Mouse (Mus musculus) heart, embryonic 14.5 days (tissue): ENCODE data around the gene Kntc1. TPM values are rescaled to one million over a fixed set of nuclear protein-coding genes. Genes with fewer than 3 reads are reported as not detected.
A peak's percentile ranks its signal among the peaks of the same experiment; 100 is the strongest.

Experiments
- ATAC-seq: fragments of 200-750 bp; cut with Nextera tagmentation; 2 replicates; pipeline ENCODE4 v1.8.0; 2017; ENCODE audit warnings: low read depth, moderate TSS enrichment; ENCODE audit not compliant: insufficient number of reproducible peaks, insufficient read depth, low FRiP score
- H3K27ac ChIP-seq, 2 experiments: fragments of 200-500 bp in 1 of 2; fragments of 300-500 bp in 1 of 2; sonication (generic) in 1 of 2; replicated peaks in 1 of 2; 2 replicates each; pipeline ENCODE4 v1.5.1; 2012 to 2014; ENCODE audit warnings: low read depth in 2 of 2, low read length in 2 of 2, control low read depth in 1 of 2, mild to moderate bottlenecking in 1 of 2, mixed read lengths in 1 of 2; ENCODE audit not compliant: control insufficient read depth in 1 of 2, insufficient read depth in 1 of 2
- H3K27me3 ChIP-seq: fragments of 300-500 bp; sonication (generic); 2 replicates; pipeline ENCODE4 v1.6.1; 2014; ENCODE audit warnings: mild to moderate bottlenecking, low read length, control low read depth; ENCODE audit not compliant: control insufficient read depth, insufficient read depth
- H3K36me3 ChIP-seq: fragments of 300-500 bp; sonication (generic); 2 replicates; pipeline ENCODE4 v1.6.1; 2014; ENCODE audit warnings: mild to moderate bottlenecking, control low read depth, low read length, mixed read lengths; ENCODE audit not compliant: control insufficient read depth, insufficient read depth
- H3K4me1 ChIP-seq, 2 experiments: fragments of 200-500 bp in 1 of 2; fragments of 300-500 bp in 1 of 2; sonication (generic) in 1 of 2; 2 replicates each; pipeline ENCODE4 v1.6.1; 2012 to 2014; ENCODE audit warnings: low read length in 2 of 2, control low read depth in 1 of 2, mixed read lengths in 1 of 2; ENCODE audit not compliant: control insufficient read depth in 2 of 2, insufficient read depth in 2 of 2
- H3K4me2 ChIP-seq: fragments of 300-500 bp; sonication (generic); 2 replicates; pipeline ENCODE4 v1.6.1; 2014; ENCODE audit warnings: mild to moderate bottlenecking, low read length
- H3K4me3 ChIP-seq, 2 experiments: fragments of 200-500 bp in 1 of 2; fragments of 300-500 bp in 1 of 2; sonication (generic) in 1 of 2; 2 replicates each; pipeline ENCODE4 v1.5.1; 2012 to 2014; ENCODE audit warnings: low read length in 2 of 2, mild to moderate bottlenecking in 2 of 2, control low read depth in 1 of 2, low read depth in 1 of 2, moderate library complexity in 1 of 2; ENCODE audit not compliant: control insufficient read depth in 1 of 2, insufficient read depth in 1 of 2
- H3K9ac ChIP-seq: fragments of 300-500 bp; sonication (generic); 2 replicates; pipeline ENCODE4 v1.6.1; 2014; ENCODE audit warnings: mild to moderate bottlenecking, low read length
- H3K9me3 ChIP-seq: fragments of 300-500 bp; sonication (generic); 2 replicates; pipeline ENCODE4 v1.6.1; 2016; ENCODE audit warnings: low read length, control low read depth; ENCODE audit not compliant: control insufficient read depth
- WGBS: fragments of 180-500 bp; shearing (Covaris S2); extraction: QIAGEN DNeasy Blood & Tissue Kit; methylation state at CpG from one replicate; pipeline ENCODE4 v1.1.7; 2014; 5-methylcytosine and 5-hydroxymethylcytosine counted together
- polyA plus RNA-seq: library from polyadenylated mRNA; unstranded; fragments of >200 nt; fragmentation: Nextera tagmentation; extraction: Ambion mirVana; gene quantifications from 2 replicates; pipeline ENCODE4 v1.2.1, GENCODE M21; 2014

The Kntc1 gene
- 19.4 and 23.1 TPM in 2 replicates for polyA plus RNA-seq

- peak within 1 kb of the TSS; percentile 84 for H3K4me2 ChIP-seq
- ATAC-seq, result peak; percentile 97
- H3K27ac ChIP-seq, result peak within 1 kb of the TSS; percentile 99 to 100
- H3K4me1 ChIP-seq, result peaks cover 3 to 23% of the 10 kb centered on the region in 2 experiments; a peak in 3 of 4 replicates
- WGBS, result under 1% methylated on average over 63 of the region's 63 CpGs
- peak within 1 kb of the TSS; percentile 77 to 90 for H3K4me3 ChIP-seq
- peaks cover 17% of the 10 kb centered on the region for H3K36me3 ChIP-seq
- H3K9ac ChIP-seq, result peak within 1 kb of the TSS; percentile 88
- no peaks in the 10 kb centered on the region for H3K27me3 ChIP-seq
- H3K9me3 ChIP-seq, result no peaks in the 10 kb centered on the region
Observed at GRCm38 (mm10) chr5:123749065-123750064, at the start of gene Kntc1, which contains the start of gene Rsrc2. Gene Kntc1, plus strand, starts transcription at chr5:123749716. Gene Rsrc2, minus strand, starts transcription at chr5:123749414.

- Histone ChIP-seq H3K9me3 (no peaks in the 10 kb centered on the region), H3K9ac (no peak overlapping the region), H3K4me2 (no peak overlapping the region), H3K36me3 (peaks cover 77% of the 10 kb centered on the region), H3K27ac (no peak overlapping the region), H3K4me3 (no peak overlapping the region), H3K4me1 (peaks cover 0 to 6% of the 10 kb centered on the region in 2 experiments; a peak in 1 of 4 replicates), H3K27me3 (no peaks in the 10 kb centered on the region)
- WGBS, result 55% methylated on average over 11 of the region's 11 CpGs
- ATAC-seq, result peak; percentile 36; the same call in 1 of the 2 replicates
Observed at GRCm38 (mm10) chr5:123700625-123701024, 48.9 kb upstream of the Kntc1 start.

GRCm38 (mm10) chr5:123708598-123708997 lies 40.9 kb upstream of the Kntc1 start:
- H3K9me3 ChIP-seq, result no peaks in the 10 kb centered on the region
- no peak for ATAC-seq
- no peak overlapping the region for H3K4me2 ChIP-seq
- H3K4me1 ChIP-seq, result no peaks in the 10 kb centered on the region
- H3K4me3 ChIP-seq, result no peak overlapping the region
- no peak overlapping the region for H3K9ac ChIP-seq
- no peaks in the 10 kb centered on the region for H3K27me3 ChIP-seq
- H3K27ac ChIP-seq, result no peak overlapping the region
- 93% methylated on average over 12 of the region's 12 CpGs for WGBS
- H3K36me3 ChIP-seq, result peaks cover 97% of the 10 kb centered on the region

GRCm38 (mm10) chr5:123709571-123709970 lies 39.9 kb upstream of the Kntc1 start:
- WGBS, result 93% methylated on average over 4 of the region's 4 CpGs

GRCm38 (mm10) chr5:123713782-123714181 lies 35.7 kb upstream of the Kntc1 start:
- Histone ChIP-seq H3K36me3 (peaks cover 90% of the 10 kb centered on the region), H3K4me3 (no peak overlapping the region), H3K9ac (no peak overlapping the region), H3K27me3 (no peaks in the 10 kb centered on the region), H3K4me1 (peaks cover 2 to 15% of the 10 kb centered on the region in 2 experiments; a peak in 3 of 4 replicates), H3K9me3 (no peaks in the 10 kb centered on the region), H3K27ac (no peak overlapping the region), H3K4me2 (no peak overlapping the region)
- no peak for ATAC-seq
- 90% methylated on average over 6 of the region's 6 CpGs for WGBS

More at GRCm38 (mm10) chr5:123709571-123709970, 39.9 kb upstream of the Kntc1 start:
- Histone ChIP-seq H3K36me3 (peaks cover 97% of the 10 kb centered on the region), H3K4me1 (no peaks in the 10 kb centered on the region), H3K9ac (no peak overlapping the region), H3K4me3 (no peak overlapping the region), H3K4me2 (no peak overlapping the region), H3K27ac (no peak overlapping the region), H3K9me3 (no peaks in the 10 kb centered on the region), H3K27me3 (no peaks in the 10 kb centered on the region)
- ATAC-seq, result no peak

GRCm38 (mm10) chr5:123714622-123715021 lies 34.9 kb upstream of the Kntc1 start:
- Histone ChIP-seq H3K4me2 (no peak overlapping the region), H3K4me1 (peaks cover 2 to 23% of the 10 kb centered on the region in 2 experiments; a peak in 3 of 4 replicates), H3K4me3 (no peak overlapping the region), H3K27ac (no peak overlapping the region), H3K36me3 (peaks cover 82% of the 10 kb centered on the region), H3K27me3 (no peaks in the 10 kb centered on the region), H3K9me3 (no peaks in the 10 kb centered on the region), H3K9ac (no peak overlapping the region)
- 82% methylated on average over 4 of the region's 4 CpGs for WGBS
- ATAC-seq, result no peak

- Histone ChIP-seq H3K4me1 (peaks cover 2 to 23% of the 10 kb centered on the region in 2 experiments; a peak in 3 of 4 replicates), H3K27me3 (no peaks in the 10 kb centered on the region), H3K4me3 (peak within 1 kb of the TSS; percentile 72 to 83), H3K9me3 (no peaks in the 10 kb centered on the region), H3K27ac (peak within 1 kb of the TSS; percentile 76 to 91), H3K9ac (peak within 1 kb of the TSS; percentile 87), H3K36me3 (peaks cover 24% of the 10 kb centered on the region), H3K4me2 (peak within 1 kb of the TSS; percentile 78)
- WGBS, result under 1% methylated on average over 81 of the region's 83 CpGs
- peak; percentile 100 for ATAC-seq
Observed at GRCm38 (mm10) chr5:123720328-123721311, 28.9 kb upstream of the Kntc1 start, which contains the start of gene Zcchc8. Gene Zcchc8, minus strand, starts transcription at chr5:123721100.
